Mouse (Mus musculus) midbrain, embryonic 13.5 days (tissue): ENCODE results near the gene Gm21293. TPM values are rescaled to one million over a fixed set of nuclear protein-coding genes. Genes with fewer than 3 reads are reported as not detected.
"Not testable (repeated sequence)": the region's sequence is repeated elsewhere in the genome, so short reads cannot be mapped to it uniquely, and the experiment has no call there.

Experiments used
- ATAC-seq: fragments of 200-750 bp; cut with Nextera tagmentation; 2 replicates; pipeline ENCODE4 v1.8.0; 2017; ENCODE audit warnings: mild to moderate bottlenecking, moderate TSS enrichment, moderate library complexity
- H3K27ac ChIP-seq: fragments of 300-500 bp; sonication (generic); 2 replicates; pipeline ENCODE4 v1.5.1; 2015; ENCODE audit warnings: inconsistent platforms, mild to moderate bottlenecking, moderate library complexity
- H3K27me3 ChIP-seq: fragments of 300-500 bp; sonication (generic); 2 replicates; pipeline ENCODE4 v1.6.1; 2015; ENCODE audit warnings: mild to moderate bottlenecking, inconsistent platforms
- H3K36me3 ChIP-seq: fragments of 300-500 bp; sonication (generic); 2 replicates; pipeline ENCODE4 v1.6.1; 2015; ENCODE audit warnings: mild to moderate bottlenecking, inconsistent platforms
- H3K4me1 ChIP-seq: fragments of 300-500 bp; sonication (generic); replicated peaks from 2 replicates; pipeline ENCODE4 v1.6.1; 2015; ENCODE audit warnings: inconsistent platforms
- H3K4me2 ChIP-seq: fragments of 300-500 bp; sonication (generic); replicated peaks from 2 replicates; pipeline ENCODE4 v1.6.1; 2015; ENCODE audit warnings: moderate library complexity, mild to moderate bottlenecking, inconsistent platforms
- H3K4me3 ChIP-seq: fragments of 300-500 bp; sonication (generic); replicated peaks from 2 replicates; pipeline ENCODE4 v1.5.1; 2015; ENCODE audit warnings: mild to moderate bottlenecking, inconsistent platforms
- H3K9ac ChIP-seq: fragments of 300-500 bp; sonication (generic); replicated peaks from 2 replicates; pipeline ENCODE4 v1.6.1; 2015; ENCODE audit warnings: mild to moderate bottlenecking, inconsistent platforms
- H3K9me3 ChIP-seq: fragments of 300-500 bp; sonication (generic); 2 replicates; pipeline ENCODE4 v1.6.1; 2016; ENCODE audit warnings: mild to moderate bottlenecking, inconsistent platforms
- WGBS: fragments of 180-500 bp; shearing (Covaris S2); methylation state at CpG from one replicate; pipeline ENCODE4 v1.1.7; 2015; 5-methylcytosine and 5-hydroxymethylcytosine counted together
- polyA plus RNA-seq: library from polyadenylated mRNA; unstranded; fragments of >200 nt; fragmentation: Nextera tagmentation; extraction: Ambion mirVana; gene quantifications from 2 replicates; pipeline ENCODE4 v1.2.1, GENCODE M21; 2015

Gene Gm21293
- not detected in 2 replicates for polyA plus RNA-seq

DNA sequence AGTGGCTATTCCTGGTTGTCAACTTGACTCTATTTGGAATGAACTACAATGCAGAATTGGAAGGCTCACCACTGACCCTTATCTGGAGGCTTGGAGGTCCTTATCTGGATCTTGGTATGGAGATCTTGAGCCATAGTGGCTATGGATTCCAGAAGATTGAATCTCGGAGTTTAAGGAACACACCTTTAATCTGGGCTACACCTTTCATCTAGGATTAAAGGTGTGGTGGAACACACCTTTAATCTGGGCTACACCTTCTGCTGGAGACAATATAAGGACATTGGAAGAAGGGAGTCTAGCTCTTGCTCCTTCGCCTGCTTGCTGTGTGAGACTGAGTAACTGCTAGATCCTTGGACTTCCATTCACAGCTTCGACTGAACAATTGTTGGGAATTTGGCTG, at the start of gene Gm21293:
Gm21293 (plus strand) TSS at position 301 of the 400 bp plus-strand sequence.
- H3K4me1 ChIP-seq, H3K4me3 ChIP-seq, H3K36me3 ChIP-seq, H3K4me2 ChIP-seq, H3K27me3 ChIP-seq, H3K9ac ChIP-seq, ATAC-seq, H3K27ac ChIP-seq, H3K9me3 ChIP-seq: not testable (repeated sequence)
- WGBS: no CpG with 5 or more reads among the region's 3 CpGs

DNA sequence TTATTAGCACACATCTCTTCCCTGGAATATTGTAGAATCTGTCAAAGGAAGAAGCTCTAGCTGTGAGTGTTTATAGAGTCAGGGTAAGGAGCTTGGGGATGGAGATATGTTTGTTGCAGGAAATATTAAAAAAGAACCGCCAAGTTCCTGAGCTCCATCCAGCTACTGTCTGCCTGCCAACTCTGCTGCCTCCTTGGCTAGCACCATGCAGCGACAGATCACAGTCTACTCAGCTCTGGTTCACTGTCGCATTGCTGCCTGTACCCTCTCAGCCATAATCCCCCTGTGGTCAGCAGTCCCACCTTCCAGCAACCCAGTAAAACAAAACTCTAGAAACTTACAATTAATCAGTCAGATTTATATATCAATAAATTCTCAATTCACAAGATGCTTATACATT, 32.7 kb upstream of the Gm21293 start:
- Histone ChIP-seq H3K9ac (no peak overlapping the region), H3K4me2 (no peak overlapping the region), H3K27me3 (no peaks in the 10 kb centered on the region), H3K4me1 (no peaks in the 10 kb centered on the region), H3K36me3 (no peaks in the 10 kb centered on the region), H3K4me3 (no peak overlapping the region), H3K27ac (no peak overlapping the region), H3K9me3 (no peaks in the 10 kb centered on the region)
- 76% methylated on average over 3 of the region's 3 CpGs for WGBS
- ATAC-seq: no peak

DNA sequence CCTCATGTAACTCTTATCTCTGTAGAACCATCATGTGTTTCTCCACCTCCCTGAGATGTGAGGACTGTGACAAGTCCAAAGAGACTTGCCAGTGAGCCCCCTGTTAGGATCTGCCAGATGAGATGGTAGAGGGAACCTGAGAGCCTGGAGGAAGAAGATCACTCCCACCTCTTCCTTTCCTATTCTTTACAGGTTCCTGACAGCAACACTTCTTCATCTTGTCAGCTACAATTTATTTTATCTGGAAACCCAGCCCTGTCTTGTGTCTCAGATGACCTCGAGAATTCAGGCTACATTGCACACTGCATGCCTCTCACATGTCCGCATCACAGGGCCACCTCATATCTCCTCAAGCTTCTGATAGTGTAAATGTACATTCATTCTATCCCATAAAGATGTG, 24.5 kb upstream of the Gm21293 start:
- 83% methylated on average over 2 of the region's 2 CpGs for WGBS
- Histone ChIP-seq H3K36me3 (no peaks in the 10 kb centered on the region), H3K4me3 (no peak overlapping the region), H3K4me2 (no peak overlapping the region), H3K9me3 (no peaks in the 10 kb centered on the region), H3K9ac (no peak overlapping the region), H3K27ac (no peak overlapping the region), H3K27me3 (no peaks in the 10 kb centered on the region), H3K4me1 (no peaks in the 10 kb centered on the region)
- ATAC-seq: no peak

DNA sequence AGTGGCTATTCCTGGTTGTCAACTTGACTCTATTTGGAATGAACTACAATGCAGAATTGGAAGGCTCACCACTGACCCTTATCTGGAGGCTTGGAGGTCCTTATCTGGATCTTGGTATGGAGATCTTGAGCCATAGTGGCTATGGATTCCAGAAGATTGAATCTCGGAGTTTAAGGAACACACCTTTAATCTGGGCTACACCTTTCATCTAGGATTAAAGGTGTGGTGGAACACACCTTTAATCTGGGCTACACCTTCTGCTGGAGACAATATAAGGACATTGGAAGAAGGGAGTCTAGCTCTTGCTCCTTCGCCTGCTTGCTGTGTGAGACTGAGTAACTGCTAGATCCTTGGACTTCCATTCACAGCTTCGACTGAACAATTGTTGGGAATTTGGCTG, 8.4 kb downstream of the Gm21293 start, which contains the start of gene Gm6763:
Gm6763 (plus strand) TSS at position 301 of the 400 bp plus-strand sequence.
- ATAC-seq, H3K9me3 ChIP-seq, H3K9ac ChIP-seq, H3K36me3 ChIP-seq, H3K4me3 ChIP-seq, H3K4me1 ChIP-seq, H3K27ac ChIP-seq, H3K4me2 ChIP-seq, H3K27me3 ChIP-seq: not testable (repeated sequence)
- WGBS: no CpG with 5 or more reads among the region's 3 CpGs

- H3K4me2 ChIP-seq, H3K27me3 ChIP-seq, ATAC-seq, H3K4me3 ChIP-seq, H3K9ac ChIP-seq, H3K4me1 ChIP-seq, H3K36me3 ChIP-seq, H3K27ac ChIP-seq, H3K9me3 ChIP-seq: not testable (repeated sequence)
- WGBS: no CpG with 5 or more reads among the region's 3 CpGs
These were observed 16.9 kb downstream of the Gm21293 start, which contains the start of gene Gm8764 for GRCm38 (mm10) chr10:104159706-104160105. Gm8764 (plus strand) TSS chr10:104160006.

DNA sequence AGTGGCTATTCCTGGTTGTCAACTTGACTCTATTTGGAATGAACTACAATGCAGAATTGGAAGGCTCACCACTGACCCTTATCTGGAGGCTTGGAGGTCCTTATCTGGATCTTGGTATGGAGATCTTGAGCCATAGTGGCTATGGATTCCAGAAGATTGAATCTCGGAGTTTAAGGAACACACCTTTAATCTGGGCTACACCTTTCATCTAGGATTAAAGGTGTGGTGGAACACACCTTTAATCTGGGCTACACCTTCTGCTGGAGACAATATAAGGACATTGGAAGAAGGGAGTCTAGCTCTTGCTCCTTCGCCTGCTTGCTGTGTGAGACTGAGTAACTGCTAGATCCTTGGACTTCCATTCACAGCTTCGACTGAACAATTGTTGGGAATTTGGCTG, 25.4 kb downstream of the Gm21293 start, which contains the start of gene Gm21304:
Gm21304 (plus strand) TSS at position 301 of the 400 bp plus-strand sequence.
- not testable (repeated sequence) for H3K36me3 ChIP-seq, H3K4me3 ChIP-seq, H3K9ac ChIP-seq, H3K9me3 ChIP-seq, H3K4me1 ChIP-seq, H3K27ac ChIP-seq, H3K4me2 ChIP-seq, H3K27me3 ChIP-seq, ATAC-seq
- WGBS: no CpG with 5 or more reads among the region's 3 CpGs

- not testable (repeated sequence) for H3K27me3 ChIP-seq, H3K27ac ChIP-seq, H3K4me1 ChIP-seq, H3K4me3 ChIP-seq, H3K4me2 ChIP-seq, ATAC-seq, H3K36me3 ChIP-seq, H3K9ac ChIP-seq, H3K9me3 ChIP-seq
- no CpG with 5 or more reads among the region's 3 CpGs for whole genome bisulfite sequencing
These were observed 33.9 kb downstream of the Gm21293 start, which contains the start of gene Gm21312 for GRCm38 (mm10) chr10:104176724-104177123. Gm21312 (plus strand) TSS chr10:104177024.

GRCm38 (mm10) chr10:104185233-104185632, 42.4 kb downstream of the Gm21293 start, which contains the start of gene Gm20765:
Gm20765 (plus strand) TSS chr10:104185533.
- H3K4me2 ChIP-seq, H3K27me3 ChIP-seq, H3K27ac ChIP-seq, H3K36me3 ChIP-seq, ATAC-seq, H3K9me3 ChIP-seq, H3K4me3 ChIP-seq, H3K9ac ChIP-seq, H3K4me1 ChIP-seq: not testable (repeated sequence)
- WGBS: no CpG with 5 or more reads among the region's 3 CpGs

GRCm38 (mm10) chr10:104193742-104194141, 51.0 kb downstream of the Gm21293 start, which contains the start of gene Gm4340:
Gm4340 (plus strand) TSS chr10:104194042.
- not testable (repeated sequence) for H3K9me3 ChIP-seq, H3K9ac ChIP-seq, H3K4me1 ChIP-seq, H3K4me3 ChIP-seq, ATAC-seq, H3K27ac ChIP-seq, H3K4me2 ChIP-seq, H3K27me3 ChIP-seq, H3K36me3 ChIP-seq
- WGBS: no CpG with 5 or more reads among the region's 3 CpGs

Other genes with a start within 250 kb of the Gm21293 start
- not detected in 2 replicates for gene Gm6763, start 8.5 kb downstream of the Gm21293 start, polyA plus RNA-seq
- not detected in 2 replicates for gene Gm8764, start 17.0 kb downstream of the Gm21293 start, polyA plus RNA-seq
- not detected in 2 replicates for gene Gm21304, start 25.5 kb downstream of the Gm21293 start, polyA plus RNA-seq
- not detected in 2 replicates for gene Gm21312, start 34.0 kb downstream of the Gm21293 start, polyA plus RNA-seq
- gene Gm20765, start 42.5 kb downstream of the Gm21293 start, polyA plus RNA-seq: not detected in 2 replicates
- gene Gm4340, start 51.1 kb downstream of the Gm21293 start, polyA plus RNA-seq: not detected in 2 replicates